Mouse (Mus musculus) liver, embryonic 13.5 days (tissue): ENCODE results near the gene Rab7b. TPM values are rescaled to one million over a fixed set of nuclear protein-coding genes. Genes with fewer than 3 reads are reported as not detected.

ENCODE experiments used
- ATAC-seq: fragments of 200-750 bp; cut with Nextera tagmentation; 2 replicates; pipeline ENCODE4 v1.8.0; 2017; ENCODE audit warnings: low read depth, mild to moderate bottlenecking, moderate number of reproducible peaks, moderate library complexity
- DNase-seq: peaks from one replicate; pipeline ENCODE4 v3.0.0; 2022
- H3K27ac ChIP-seq: fragments of 300-500 bp; sonication (generic); 2 replicates; pipeline ENCODE4 v1.5.1; 2015; ENCODE audit warnings: moderate library complexity, mild to moderate bottlenecking, inconsistent platforms
- H3K27me3 ChIP-seq: fragments of 300-500 bp; sonication (generic); 2 replicates; pipeline ENCODE4 v1.6.1; 2015; ENCODE audit warnings: mild to moderate bottlenecking, inconsistent platforms
- H3K36me3 ChIP-seq: fragments of 300-500 bp; sonication (generic); 2 replicates; pipeline ENCODE4 v1.6.1; 2015; ENCODE audit warnings: mild to moderate bottlenecking, inconsistent platforms
- H3K4me1 ChIP-seq: fragments of 300-500 bp; sonication (generic); replicated peaks from 2 replicates; pipeline ENCODE4 v1.6.1; 2015; ENCODE audit warnings: inconsistent platforms
- H3K4me2 ChIP-seq: fragments of 300-500 bp; sonication (generic); 2 replicates; pipeline ENCODE4 v1.6.1; 2015; ENCODE audit warnings: inconsistent platforms, mild to moderate bottlenecking, moderate library complexity
- H3K4me3 ChIP-seq: fragments of 300-500 bp; sonication (generic); replicated peaks from 2 replicates; pipeline ENCODE4 v1.5.1; 2015; ENCODE audit warnings: mild to moderate bottlenecking, inconsistent platforms
- H3K9ac ChIP-seq: fragments of 300-500 bp; sonication (generic); 2 replicates; pipeline ENCODE4 v1.6.1; 2015; ENCODE audit warnings: mild to moderate bottlenecking, inconsistent platforms
- H3K9me3 ChIP-seq: fragments of 300-500 bp; sonication (generic); replicated peaks from 2 replicates; pipeline ENCODE4 v1.6.1; 2016; ENCODE audit warnings: inconsistent platforms
- WGBS: fragments of 180-500 bp; shearing (Covaris S2); methylation state at CpG from one replicate; pipeline ENCODE4 v1.1.7; 2015; ENCODE audit not compliant: insufficient replicate concordance; 5-methylcytosine and 5-hydroxymethylcytosine counted together
- polyA plus RNA-seq: library from polyadenylated mRNA; unstranded; fragments of >200 nt; fragmentation: Nextera tagmentation; extraction: Ambion mirVana; gene quantifications from 2 replicates; pipeline ENCODE4 v1.2.1, GENCODE M21; 2015

The Rab7b gene
- polyA plus RNA-seq, 1 experiment from 2014 or later, result 1.0 TPM

DNA sequence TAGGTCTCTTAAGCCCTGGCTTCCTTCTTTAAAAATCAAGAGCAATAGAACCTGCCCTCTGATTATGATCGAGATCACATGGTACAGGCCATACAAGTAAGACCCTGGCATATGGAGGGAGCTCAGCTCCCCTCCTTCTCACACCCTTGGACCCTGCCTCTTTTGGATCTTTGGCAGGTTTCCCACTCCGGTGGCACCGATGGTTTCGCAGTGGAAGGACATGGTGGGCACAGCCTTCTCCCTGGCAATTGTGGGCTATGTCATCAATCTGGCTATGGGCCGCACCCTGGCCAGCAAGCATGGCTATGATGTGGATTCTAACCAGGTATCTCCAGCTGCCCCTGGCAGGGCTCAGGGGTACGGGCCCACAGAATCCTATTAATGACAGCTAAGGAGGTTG lies 68.7 kb downstream of the Rab7b start:
- 80% methylated on average over 6 of the region's 6 CpGs for WGBS

DNA sequence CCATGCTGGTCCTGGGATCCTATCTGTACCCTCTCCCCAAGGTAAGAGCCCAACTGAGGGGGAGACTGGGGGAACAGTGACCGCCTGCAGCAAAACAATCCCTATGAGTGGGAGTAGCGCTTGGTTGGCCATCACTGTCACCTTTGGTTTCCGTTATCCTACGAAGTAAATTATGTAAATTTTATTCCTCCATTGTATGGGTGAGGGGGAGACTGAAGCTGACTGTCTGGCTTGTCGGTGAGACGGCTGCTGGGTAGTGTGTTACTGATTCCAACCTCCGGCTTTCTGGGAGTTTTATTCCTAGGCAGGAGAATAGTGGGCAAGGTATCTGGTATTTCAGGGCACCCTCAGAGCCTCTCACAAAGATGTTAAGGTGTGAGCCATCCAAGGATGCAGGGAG lies 70.3 kb downstream of the Rab7b start:
- Histone ChIP-seq H3K36me3 (no peaks in the 10 kb centered on the region), H3K4me2 (no peak overlapping the region), H3K9ac (no peak overlapping the region), H3K9me3 (no peaks in the 10 kb centered on the region), H3K4me1 (peaks cover 16% of the 10 kb centered on the region), H3K4me3 (no peak overlapping the region), H3K27me3 (0 out of 2 replicates have a peak, but pooled peaks cover 5% of the 10 kb centered on the region), H3K27ac (no peak overlapping the region)
- WGBS, result 71% methylated on average over 7 of the region's 7 CpGs
- ATAC-seq (no peak), DNase-seq (no peak)

More for the DNA sequence above, 68.7 kb downstream of the Rab7b start:
- Histone ChIP-seq H3K4me2 (no peak overlapping the region), H3K4me3 (no peak overlapping the region), H3K36me3 (no peaks in the 10 kb centered on the region), H3K4me1 (peaks cover 19% of the 10 kb centered on the region), H3K9me3 (no peaks in the 10 kb centered on the region), H3K27me3 (0 out of 2 replicates have a peak, but pooled peaks cover 5% of the 10 kb centered on the region), H3K27ac (no peak overlapping the region), H3K9ac (no peak overlapping the region)
- ATAC-seq (no peak), DNase-seq (no peak)

DNA sequence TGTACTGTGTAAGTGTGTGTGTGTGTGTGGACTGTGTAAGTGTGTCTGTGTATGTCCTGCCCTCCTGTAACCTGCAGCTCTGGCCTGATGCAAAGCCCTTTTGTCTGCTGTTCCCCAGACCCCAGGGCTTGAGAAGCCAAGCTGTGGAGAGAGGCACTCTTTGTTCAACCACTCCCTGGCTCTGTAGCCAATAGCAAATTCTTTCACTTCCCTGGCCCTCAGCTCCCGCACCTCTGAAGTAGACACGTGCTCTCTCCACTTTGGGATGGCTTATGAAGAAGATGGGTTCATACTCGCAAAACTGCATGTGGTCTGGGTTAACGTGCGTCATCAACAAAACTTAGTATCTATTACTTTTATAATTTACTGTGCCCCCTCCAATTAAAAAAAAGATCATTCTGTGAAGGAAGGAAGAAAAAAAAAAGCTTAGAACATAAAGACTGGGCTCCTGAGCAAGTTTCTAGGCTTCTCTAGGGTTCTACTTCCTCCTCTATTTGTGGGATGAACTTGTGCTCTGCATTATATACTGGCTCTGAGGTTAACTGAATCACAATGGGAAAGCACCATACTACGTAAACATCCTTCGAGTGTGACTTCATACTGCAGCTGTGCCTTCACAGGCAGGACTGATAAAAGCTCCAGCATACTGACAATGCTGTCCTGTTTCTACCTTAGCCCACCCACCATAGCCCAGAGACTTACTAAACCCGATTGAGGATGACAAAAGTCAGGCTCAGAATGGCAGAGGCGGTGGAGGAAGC lies 71.4 kb downstream of the Rab7b start:
- Histone ChIP-seq H3K9ac (no peak overlapping the region), H3K9me3 (no peaks in the 10 kb centered on the region), H3K27ac (no peak overlapping the region), H3K4me2 (no peak overlapping the region), H3K36me3 (no peaks in the 10 kb centered on the region), H3K4me3 (no peak overlapping the region), H3K4me1 (peaks cover 6% of the 10 kb centered on the region), H3K27me3 (0 out of 2 replicates have a peak, but pooled peaks cover 5% of the 10 kb centered on the region)
- no peak for DNase-seq
- no peak for ATAC-seq
- 47% methylated on average over 9 of the region's 9 CpGs for WGBS

DNA sequence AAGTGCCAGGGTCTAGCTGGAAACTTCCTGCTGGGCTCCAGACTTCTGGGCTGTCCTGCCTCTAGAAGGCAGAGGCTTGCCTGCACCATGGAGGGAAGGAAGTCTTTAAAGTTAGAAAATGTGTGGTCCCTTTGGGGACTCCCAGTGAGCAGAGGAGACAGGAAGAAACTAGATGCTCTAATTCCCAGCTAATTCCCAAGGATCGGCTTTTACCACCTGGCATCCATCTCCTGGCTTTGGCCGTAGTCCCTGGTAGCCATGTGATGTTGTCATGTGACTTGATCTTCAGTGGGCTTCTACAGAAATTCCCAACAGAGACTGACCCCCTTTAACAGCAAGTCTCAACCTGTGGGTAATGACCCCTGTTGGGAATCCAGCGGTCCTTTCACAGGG lies 71.9 kb downstream of the Rab7b start:
- ATAC-seq (no peak), DNase-seq (no peak)
- Histone ChIP-seq H3K4me2 (no peak overlapping the region), H3K4me1 (no peaks in the 10 kb centered on the region), H3K27me3 (0 out of 2 replicates have a peak, but pooled peaks cover 5% of the 10 kb centered on the region), H3K9ac (no peak overlapping the region), H3K27ac (no peak overlapping the region), H3K4me3 (no peak overlapping the region), H3K9me3 (no peaks in the 10 kb centered on the region), H3K36me3 (no peaks in the 10 kb centered on the region)
- WGBS, result 72% methylated on average over 3 of the region's 3 CpGs

DNA sequence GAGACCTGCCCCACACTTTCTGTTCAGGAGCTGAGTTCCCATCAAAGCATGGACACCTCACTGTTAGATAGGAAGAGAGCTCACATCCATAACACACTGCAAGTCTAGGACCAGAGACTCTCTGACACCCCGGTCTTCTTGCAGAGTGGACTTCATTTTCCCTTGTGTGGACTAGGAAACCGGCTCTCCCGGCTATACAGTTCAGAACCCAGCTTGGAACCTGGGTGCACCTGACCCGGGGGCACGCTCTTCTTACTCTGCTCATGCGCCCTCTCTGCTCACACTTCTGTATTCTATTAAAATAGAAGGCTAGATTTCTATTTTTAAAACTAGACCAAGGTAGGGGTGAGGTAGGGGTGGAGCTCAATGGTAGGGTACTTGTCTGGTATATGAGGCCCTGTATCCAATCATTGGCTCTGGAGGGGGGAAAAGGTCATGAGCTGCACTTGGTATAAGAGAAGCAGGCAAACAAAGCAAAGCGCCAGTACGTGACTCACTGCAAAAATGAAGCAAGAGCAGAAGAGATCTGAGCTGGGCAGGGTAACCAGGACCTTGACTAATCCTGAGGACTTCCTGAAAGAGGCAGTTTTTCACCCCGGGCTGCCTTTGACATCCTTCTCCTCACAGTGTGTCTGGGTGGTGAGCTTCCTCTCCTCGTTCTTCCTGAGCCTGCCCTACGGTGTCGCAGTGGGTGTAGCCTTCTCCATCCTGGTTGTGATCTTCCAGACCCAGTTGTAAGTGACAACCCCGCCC lies 72.8 kb downstream of the Rab7b start:
- Histone ChIP-seq H3K4me3 (no peak overlapping the region), H3K4me1 (no peaks in the 10 kb centered on the region), H3K9me3 (no peaks in the 10 kb centered on the region), H3K27me3 (0 out of 2 replicates have a peak, but pooled peaks cover 5% of the 10 kb centered on the region), H3K4me2 (no peak overlapping the region), H3K9ac (no peak overlapping the region), H3K27ac (no peak overlapping the region), H3K36me3 (no peaks in the 10 kb centered on the region)
- no peak for ATAC-seq
- WGBS, result 51% methylated on average over 13 of the region's 13 CpGs
- DNase-seq, result no peak

DNA sequence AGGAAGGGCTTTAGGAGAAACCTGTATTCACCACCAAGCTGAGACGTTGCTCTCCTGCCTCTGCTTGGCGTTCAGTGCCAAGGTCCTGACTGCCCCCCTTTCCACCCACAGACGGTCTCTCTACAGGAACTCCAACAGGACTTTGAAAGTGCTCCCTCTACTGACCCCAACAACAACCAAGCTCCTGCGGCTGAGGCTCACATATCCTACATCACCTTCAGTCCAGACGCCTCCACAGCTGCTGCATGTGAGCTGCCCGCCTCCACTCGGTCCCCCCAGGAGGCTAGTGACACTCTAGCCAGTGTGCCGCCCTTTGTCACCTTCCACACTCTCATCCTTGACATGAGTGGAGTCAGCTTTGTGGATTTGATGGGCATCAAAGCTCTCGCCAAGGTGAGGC lies 75.2 kb downstream of the Rab7b start:
- 46% methylated on average over 9 of the region's 9 CpGs for WGBS
- 0 out of 2 replicates have a peak, but pooled peaks cover under 1% of the 10 kb centered on the region for H3K27me3 ChIP-seq
- no peaks in the 10 kb centered on the region for H3K4me1 ChIP-seq
- no peaks in the 10 kb centered on the region for H3K9me3 ChIP-seq
- H3K36me3 ChIP-seq, result no peaks in the 10 kb centered on the region
- H3K4me2 ChIP-seq, result no peak overlapping the region
- DNase-seq, result no peak
- H3K27ac ChIP-seq, result no peak overlapping the region
- no peak overlapping the region for H3K4me3 ChIP-seq
- ATAC-seq, result no peak
- H3K9ac ChIP-seq, result no peak overlapping the region

DNA sequence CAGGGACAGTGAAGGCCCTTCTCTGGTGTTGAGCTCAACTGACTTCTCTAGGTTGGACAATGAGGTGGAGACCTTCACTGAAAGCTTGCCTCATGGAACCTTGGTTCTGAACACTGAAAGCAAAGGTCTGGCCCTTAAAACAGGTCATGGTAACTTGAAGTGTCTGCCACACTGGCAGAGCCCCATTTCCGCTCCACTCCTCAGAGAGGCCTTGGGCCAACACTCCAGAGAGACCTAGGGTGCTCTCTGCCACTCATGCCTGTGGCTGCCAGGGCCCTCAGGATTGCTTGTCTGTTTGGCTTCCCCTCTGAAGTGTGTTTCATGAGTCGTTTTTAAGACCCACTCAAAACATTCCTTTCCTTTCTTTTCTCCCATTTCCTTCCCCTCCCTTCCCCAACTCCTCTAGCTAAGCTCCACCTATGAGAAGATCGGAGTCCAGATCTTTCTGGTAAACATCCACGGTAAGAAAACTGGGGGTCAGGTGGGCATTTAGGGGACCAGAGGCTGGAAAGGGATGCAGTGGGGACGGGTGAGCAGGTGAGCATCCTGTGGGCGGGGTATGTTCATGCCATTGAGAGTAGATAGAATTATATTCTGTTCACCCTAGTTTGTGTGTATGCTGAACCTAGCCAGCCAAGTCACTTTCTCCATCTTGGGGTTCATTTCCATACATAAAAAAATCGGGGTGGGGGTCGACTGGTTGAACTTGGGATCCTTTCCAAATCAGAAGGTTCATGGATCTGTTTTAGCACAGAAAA lies 76.3 kb downstream of the Rab7b start:
- Histone ChIP-seq H3K4me1 (no peaks in the 10 kb centered on the region), H3K4me3 (no peak overlapping the region), H3K9ac (no peak overlapping the region), H3K9me3 (no peaks in the 10 kb centered on the region), H3K4me2 (no peak overlapping the region), H3K36me3 (no peaks in the 10 kb centered on the region), H3K27me3 (no peaks in the 10 kb centered on the region), H3K27ac (no peak overlapping the region)
- no peak for ATAC-seq
- DNase-seq, result no peak
- 41% methylated on average over 8 of the region's 8 CpGs for WGBS

Other genes with a start within 250 kb of the Rab7b start
- 3.7 and 4.6 TPM in 2 replicates for gene Srgap2, start 161.3 kb upstream of the Rab7b start, polyA plus RNA-seq
- 2.9 and 3.1 TPM in 2 replicates for gene Fam72a, start 160.8 kb upstream of the Rab7b start, polyA plus RNA-seq
- gene Avpr1b, start 89.5 kb upstream of the Rab7b start, polyA plus RNA-seq, result not detected in 2 replicates
- gene Ctse, start 50.4 kb upstream of the Rab7b start, polyA plus RNA-seq, result 13.0 and 15.2 TPM in 2 replicates
- gene Slc26a9, start 55.3 kb downstream of the Rab7b start, polyA plus RNA-seq, result not detected in 2 replicates
- gene Pm20d1, start 108.7 kb downstream of the Rab7b start, polyA plus RNA-seq, result 3.2 and 4.4 TPM in 2 replicates
- 1.1 and 1.3 TPM in 2 replicates for gene Slc41a1, start 138.8 kb downstream of the Rab7b start, polyA plus RNA-seq
- gene Rab29, start 178.5 kb downstream of the Rab7b start, polyA plus RNA-seq, result 11.2 and 12.6 TPM in 2 replicates
- gene Nucks1, start 221.8 kb downstream of the Rab7b start, polyA plus RNA-seq, result 42.5 and 52.7 TPM in 2 replicates